Mouse (Mus musculus) frontal cortex, postnatal 25 days (tissue): ENCODE results near the gene 1700010B08Rik.

Experiments used
- DNase-seq, 2 experiments: peaks; one replicate each; pipeline ENCODE4 v3.0.0; 2022; ENCODE audit warnings: low spot score in 2 of 2

The 1700010B08Rik gene

GRCm38 (mm10) chr2:173770620-173771019, 51.4 kb downstream of the 1700010B08Rik start:
- DNase-seq, result no peak
